Mouse (Mus musculus) liver, postnatal 0 days (tissue): ENCODE measurements at regions not wholly inside any gene's neighbourhood (a gene's known extent, or its start where the extent isn't known, plus 50 kb on each side); places are given as distances from the start of the nearest gene placed in this dataset.

Experiments
- CTCF ChIP-seq: sonication (generic); IDR thresholded peaks from 2 replicates; pipeline ENCODE4 v1.5.1; 2016; ENCODE audit warnings: antibody characterized with exemption, low read depth
- EP300 ChIP-seq: IDR thresholded peaks from 2 replicates; pipeline ENCODE4 v1.6.1; 2016; ENCODE audit warnings: antibody characterized with exemption, low read depth, mild to moderate bottlenecking

GRCm38 (mm10) chrX:11614237-11614636 is 286.6 kb downstream of the H2al1j start:
- TF ChIP-seq CTCF (no peak), EP300 (no peak)
